Mouse (Mus musculus) MEL (cell line): Measurements from ENCODE around the gene Utp20. TPM values are rescaled to one million over a fixed set of nuclear protein-coding genes. Genes with fewer than 3 reads are reported as not detected.

Experiments used
- DNase-seq: peaks from one replicate; pipeline ENCODE4 v3.0.0; 2011; ENCODE audit warnings: low read depth, low spot score
- H3K27ac ChIP-seq: 2 replicates; pipeline ENCODE4 v1.5.1; 2012; ENCODE audit warnings: low read depth, mild to moderate bottlenecking, control low read depth, low read length, moderate library complexity; ENCODE audit not compliant: control insufficient read depth
- H3K27me3 ChIP-seq, 2 experiments: fragments of 150-350 bp in 1 of 2; sonication (generic) in 1 of 2; 2 replicates each; pipeline ENCODE4 v1.6.1; 2012; ENCODE audit warnings: low read length in 2 of 2, mild to moderate bottlenecking in 2 of 2, improper control_type of control experiment in 1 of 2, moderate library complexity in 1 of 2; ENCODE audit not compliant: insufficient read depth in 2 of 2, control insufficient read depth in 1 of 2
- H3K36me3 ChIP-seq, 2 experiments: 2 replicates each; pipeline ENCODE4 v1.6.1; 2012 to 2014; ENCODE audit warnings: low read length in 2 of 2, improper control_type of control experiment in 1 of 2, inconsistent platforms in 1 of 2, mild to moderate bottlenecking in 1 of 2; ENCODE audit not compliant: insufficient read depth in 2 of 2, control insufficient read depth in 1 of 2
- H3K4me1 ChIP-seq, 2 experiments: fragments of 150-350 bp in 1 of 2; sonication (generic) in 1 of 2; 2 replicates each; pipeline ENCODE4 v1.6.1; 2012; ENCODE audit warnings: low read length in 2 of 2, improper control_type of control experiment in 1 of 2, mild to moderate bottlenecking in 1 of 2; ENCODE audit not compliant: insufficient read depth in 2 of 2, control insufficient read depth in 1 of 2
- H3K4me3 ChIP-seq, 2 experiments: fragments of 150-350 bp in 1 of 2; sonication (generic) in 1 of 2; 2 replicates each; pipeline ENCODE4 v1.5.1; 2012; ENCODE audit warnings: low read depth in 2 of 2, low read length in 2 of 2, mild to moderate bottlenecking in 2 of 2, moderate library complexity in 2 of 2, control low read depth in 1 of 2, improper control_type of control experiment in 1 of 2; ENCODE audit not compliant: control insufficient read depth in 1 of 2, insufficient read depth in 1 of 2
- H3K79me2 ChIP-seq: 2 replicates; pipeline ENCODE4 v1.6.1; 2012; ENCODE audit warnings: mild to moderate bottlenecking, low read length, moderate library complexity; ENCODE audit not compliant: control insufficient read depth, poor library complexity, insufficient read depth
- H3K9ac ChIP-seq: 2 replicates; pipeline ENCODE4 v1.6.1; 2012; ENCODE audit warnings: low read depth, mild to moderate bottlenecking, control low read depth, low read length, moderate library complexity; ENCODE audit not compliant: control insufficient read depth, poor library complexity, severe bottlenecking
- H3K9me3 ChIP-seq: fragments of 150-350 bp; sonication (generic); replicated peaks from 2 replicates; pipeline ENCODE4 v1.6.1; 2012; ENCODE audit warnings: mild to moderate bottlenecking, low read length, improper control_type of control experiment, moderate library complexity; ENCODE audit not compliant: insufficient read depth
- BHLHE40 ChIP-seq: IDR thresholded peaks from 2 replicates; pipeline ENCODE4 v1.6.1; 2012; ENCODE audit warnings: low read depth, mild to moderate bottlenecking, inconsistent platforms, low read length, improper control_type of control experiment, borderline replicate concordance
- CHD1 ChIP-seq: IDR thresholded peaks from 2 replicates; pipeline ENCODE4 v1.6.1; 2012; ENCODE audit warnings: low read depth, mild to moderate bottlenecking, inconsistent platforms, low read length, improper control_type of control experiment
- CHD2 ChIP-seq: IDR thresholded peaks from 2 replicates; pipeline ENCODE4 v1.6.1; 2011; ENCODE audit warnings: low read length, improper control_type of control experiment
- CTCF ChIP-seq, 3 experiments: IDR thresholded peaks in 2 of 3; conservative IDR thresholded peaks in 1 of 3; 2 replicates each; pipeline ENCODE4 v1.5.1; 2011 to 2012; ENCODE audit warnings: low read length in 3 of 3, low read depth in 2 of 3, mild to moderate bottlenecking in 2 of 3, improper control_type of control experiment in 1 of 3, inconsistent platforms in 1 of 3, mixed read lengths in 1 of 3, moderate library complexity in 1 of 3; ENCODE audit not compliant: control insufficient read depth in 1 of 3, insufficient read depth in 1 of 3, poor library complexity in 1 of 3, severe bottlenecking in 1 of 3
- E2F4 ChIP-seq: IDR thresholded peaks from 2 replicates; pipeline ENCODE4 v1.6.1; 2011; ENCODE audit warnings: low read depth, low read length, improper control_type of control experiment, borderline replicate concordance
- EP300 ChIP-seq, 2 experiments: IDR thresholded peaks; 2 replicates each; pipeline ENCODE4 v1.6.1; 2011; ENCODE audit warnings: improper control_type of control experiment in 2 of 2, low read length in 2 of 2, low read depth in 1 of 2, mild to moderate bottlenecking in 1 of 2
- ETS1 ChIP-seq: IDR thresholded peaks from 2 replicates; pipeline ENCODE4 v1.6.1; 2012; ENCODE audit warnings: low read depth, mild to moderate bottlenecking, inconsistent platforms, low read length, improper control_type of control experiment, moderate library complexity
- GABPA ChIP-seq: IDR thresholded peaks from 2 replicates; pipeline ENCODE4 v1.6.1; 2012; ENCODE audit warnings: low read depth, mild to moderate bottlenecking, inconsistent platforms, low read length, improper control_type of control experiment, moderate library complexity
- GATA1 ChIP-seq: IDR thresholded peaks from 2 replicates; pipeline ENCODE4 v1.6.1; 2011; ENCODE audit warnings: low read depth, low read length, improper control_type of control experiment
- JUND ChIP-seq: IDR thresholded peaks from 2 replicates; pipeline ENCODE4 v1.6.1; 2011; ENCODE audit warnings: low read depth, mild to moderate bottlenecking, improper control_type of control experiment, low read length
- MAFK ChIP-seq: IDR thresholded peaks from 2 replicates; pipeline ENCODE4 v1.6.1; 2011; ENCODE audit warnings: low read depth, mild to moderate bottlenecking, low read length, improper control_type of control experiment, borderline replicate concordance
- MAX ChIP-seq: IDR thresholded peaks from 2 replicates; pipeline ENCODE4 v1.6.1; 2011; ENCODE audit warnings: low read length, improper control_type of control experiment
- MAZ ChIP-seq: IDR thresholded peaks from 2 replicates; pipeline ENCODE4 v1.6.1; 2012; ENCODE audit warnings: low read depth, mild to moderate bottlenecking, inconsistent platforms, low read length, improper control_type of control experiment
- MEF2A ChIP-seq: IDR thresholded peaks from 2 replicates; pipeline ENCODE4 v1.6.1; 2014; ENCODE audit warnings: low read depth, mild to moderate bottlenecking, inconsistent platforms, low read length, improper control_type of control experiment; ENCODE audit not compliant: poor library complexity, insufficient replicate concordance, severe bottlenecking; ENCODE audit errors: extremely low read depth
- MXI1 ChIP-seq: IDR thresholded peaks from 2 replicates; pipeline ENCODE4 v1.6.1; 2011; ENCODE audit warnings: mild to moderate bottlenecking, low read depth, low read length, improper control_type of control experiment
- MYB ChIP-seq: IDR thresholded peaks from 2 replicates; pipeline ENCODE4 v1.6.1; 2011; ENCODE audit warnings: mild to moderate bottlenecking, low read depth, low read length, improper control_type of control experiment
- MYC ChIP-seq: IDR thresholded peaks from 2 replicates; pipeline ENCODE4 v1.6.1; 2011; ENCODE audit warnings: low read depth, mild to moderate bottlenecking, low read length, improper control_type of control experiment, moderate library complexity
- NELFE ChIP-seq: IDR thresholded peaks from 2 replicates; pipeline ENCODE4 v1.6.1; 2011; ENCODE audit warnings: low read depth, low read length, improper control_type of control experiment
- NRF1 ChIP-seq: IDR thresholded peaks from 2 replicates; pipeline ENCODE4 v1.6.1; 2014; ENCODE audit warnings: low read depth, mild to moderate bottlenecking, inconsistent platforms, low read length, improper control_type of control experiment, moderate library complexity; ENCODE audit not compliant: poor library complexity, insufficient read depth, severe bottlenecking
- POLR2A ChIP-seq, 2 experiments: IDR thresholded peaks; 2 replicates each; pipeline ENCODE4 v1.6.1; 2011 to 2012; ENCODE audit warnings: low read length in 2 of 2, mild to moderate bottlenecking in 2 of 2, control low read depth in 1 of 2, improper control_type of control experiment in 1 of 2, low read depth in 1 of 2, moderate library complexity in 1 of 2; ENCODE audit not compliant: control insufficient read depth in 1 of 2, insufficient read depth in 1 of 2, poor library complexity in 1 of 2
- POLR2AphosphoS5 ChIP-seq: IDR thresholded peaks from 2 replicates; pipeline ENCODE4 v1.6.1; 2012; ENCODE audit warnings: low read depth, borderline replicate concordance, mild to moderate bottlenecking, inconsistent platforms, low read length, moderate library complexity, mixed read lengths
- RAD21 ChIP-seq: IDR thresholded peaks from 2 replicates; pipeline ENCODE4 v1.6.1; 2011; ENCODE audit warnings: mild to moderate bottlenecking, low read depth, low read length, improper control_type of control experiment
- RCOR1 ChIP-seq: IDR thresholded peaks from 2 replicates; pipeline ENCODE4 v1.6.1; 2012; ENCODE audit warnings: low read depth, mild to moderate bottlenecking, inconsistent platforms, low read length, improper control_type of control experiment
- SIN3A ChIP-seq: IDR thresholded peaks from 2 replicates; pipeline ENCODE4 v1.6.1; 2012; ENCODE audit warnings: low read length, improper control_type of control experiment, inconsistent platforms
- SMC3 ChIP-seq: IDR thresholded peaks from 2 replicates; pipeline ENCODE4 v1.6.1; 2011; ENCODE audit warnings: low read depth, low read length, improper control_type of control experiment
- TAL1 ChIP-seq: IDR thresholded peaks from 2 replicates; pipeline ENCODE4 v1.6.1; 2012; ENCODE audit warnings: mild to moderate bottlenecking, inconsistent platforms, low read length, moderate library complexity, mixed read lengths
- TBP ChIP-seq: IDR thresholded peaks from 2 replicates; pipeline ENCODE4 v1.8.0; 2011; ENCODE audit warnings: low read depth, low read length, improper control_type of control experiment
- TCF12 ChIP-seq: IDR thresholded peaks from 2 replicates; pipeline ENCODE4 v1.6.1; 2014; ENCODE audit warnings: low read depth, mild to moderate bottlenecking, inconsistent platforms, low read length, improper control_type of control experiment, moderate library complexity
- UBTF ChIP-seq: IDR thresholded peaks from 2 replicates; pipeline ENCODE4 v1.6.1; 2012; ENCODE audit warnings: low read depth, mild to moderate bottlenecking, inconsistent platforms, low read length, improper control_type of control experiment, moderate library complexity, borderline replicate concordance; ENCODE audit not compliant: insufficient read depth
- USF1 ChIP-seq: IDR thresholded peaks from 2 replicates; pipeline ENCODE4 v1.6.1; 2014; ENCODE audit warnings: low read depth, mild to moderate bottlenecking, inconsistent platforms, low read length, improper control_type of control experiment, moderate library complexity
- USF2 ChIP-seq, 2 experiments: IDR thresholded peaks; 2 replicates each; pipeline ENCODE4 v1.6.1; 2011 to 2012; ENCODE audit warnings: improper control_type of control experiment in 2 of 2, low read length in 2 of 2, borderline replicate concordance in 1 of 2, inconsistent platforms in 1 of 2, low read depth in 1 of 2, mild to moderate bottlenecking in 1 of 2; ENCODE audit not compliant: insufficient read depth in 1 of 2
- ZC3H11A ChIP-seq: IDR thresholded peaks from 2 replicates; pipeline ENCODE4 v1.6.1; 2012; ENCODE audit warnings: low read depth, mild to moderate bottlenecking, inconsistent platforms, low read length, improper control_type of control experiment
- ZKSCAN1 ChIP-seq: IDR thresholded peaks from 2 replicates; pipeline ENCODE4 v1.6.1; 2012; ENCODE audit warnings: low read depth, mild to moderate bottlenecking, inconsistent platforms, low read length, improper control_type of control experiment, moderate library complexity
- ZMIZ1 ChIP-seq: IDR thresholded peaks from 2 replicates; pipeline ENCODE4 v1.6.1; 2012; ENCODE audit warnings: low read depth, mild to moderate bottlenecking, inconsistent platforms, low read length, improper control_type of control experiment, moderate library complexity
- ZNF384 ChIP-seq: IDR thresholded peaks from 2 replicates; pipeline ENCODE4 v1.6.1; 2012; ENCODE audit warnings: low read depth, mild to moderate bottlenecking, inconsistent platforms, low read length, improper control_type of control experiment
- polyA plus RNA-seq, 2 experiments: library from polyadenylated mRNA; stranded (reverse) in 1 of 2; unstranded in 1 of 2; fragments of >175 nt in 1 of 2; fragments of >200 nt in 1 of 2; gene quantifications; 2 replicates each; pipeline versions ENCODE4 v1.2.1 to v1.2.4; 2012; ENCODE audit warnings: low replicate concordance in 2 of 2, low read depth in 1 of 2; ENCODE audit not compliant: insufficient read length in 2 of 2, insufficient read depth in 1 of 2, missing spikeins in 1 of 2
- total RNA-seq: library from RNA; depleted of rRNA; stranded (reverse); fragments of 300-350 nt; gene quantifications from 2 replicates; pipeline ENCODE4 v1.2.3, GENCODE M21; 2012; rRNA removed

The Utp20 gene
- total RNA-seq (60.6 and 62.8 TPM in 2 replicates), polyA plus RNA-seq (100 to 1,000 TPM in 1 of 2 experiments, 10 to 100 TPM in 1; 56.5 to 138 TPM)

- Histone ChIP-seq H3K27ac (peak within 1 kb of the TSS; percentile 61), H3K36me3 (peaks cover 2 to 13% of the 10 kb centered on the region in 2 experiments; a peak in 3 of 4 replicates), H3K4me3 (peak within 1 kb of the TSS; percentile 64 to 94), H3K9ac (peak within 1 kb of the TSS; percentile 89), H3K9me3 (no peaks in the 10 kb centered on the region), H3K4me1 (peaks cover 0 to 7% of the 10 kb centered on the region in 2 experiments; a peak in 2 of 4 replicates), H3K79me2 (peaks cover 9% of the 10 kb centered on the region), H3K27me3 (no peaks in the 10 kb centered on the region)
- DNase-seq = peak; percentile 94
- TF ChIP-seq MAFK (no peak), ETS1 (no peak), ZKSCAN1 (no peak), MAX (peak; percentile 99), CHD1 (no peak), BHLHE40 (peak; percentile 58; the same call in 1 of the 2 replicates), GABPA (no peak), E2F4 (peak; percentile 47; the same call in 1 of the 2 replicates), TAL1 (no peak), GATA1 (no peak), USF2 (IDR thresholded peaks at IDR 0.05; ENCODE audit: borderline replicate concordance in 1 of 2, insufficient read depth in 1 of 2, low read depth in 1 of 2, low read length in 2 of 2) (peak in 1 of 2 experiments; percentile 84; a peak in 3 of 4 replicates), SIN3A (peak; percentile 100), POLR2A (IDR thresholded peaks at IDR 0.05; ENCODE audit: control insufficient read depth in 1 of 2, insufficient read depth in 1 of 2, low read depth in 1 of 2, low read length in 2 of 2, poor library complexity in 1 of 2) (peak; percentile 76 to 84; a peak in 3 of 4 replicates), MXI1 (peak; percentile 100), ZMIZ1 (no peak; the same call in 1 of the 2 replicates), ZC3H11A (no peak), RAD21 (no peak), TCF12 (peak; percentile 69), JUND (no peak), POLR2AphosphoS5 (no peak), SMC3 (no peak), MEF2A (no peak), USF1 (peak; percentile 98), MYB (no peak), MYC (peak; percentile 98), NRF1 (peak; percentile 82), UBTF (no peak), TBP (peak; percentile 91), RCOR1 (no peak), MAZ (no peak), CTCF (IDR thresholded peaks at IDR 0.05 in 2 of 3, conservative IDR thresholded peaks at IDR 0.05 in 1 of 3; ENCODE audit: control insufficient read depth in 1 of 3, insufficient read depth in 1 of 3, low read depth in 2 of 3, low read length in 3 of 3, poor library complexity in 1 of 3, severe bottlenecking in 1 of 3) (no peak), NELFE (peak; percentile 59), EP300 (IDR thresholded peaks at IDR 0.05; ENCODE audit: low read depth in 1 of 2, low read length in 2 of 2) (no peak), CHD2 (no peak), ZNF384 (no peak)
Observed at GRCm38 (mm10) chr10:88826188-88826946, at the start of gene Utp20. Gene Utp20 (minus strand): TSS chr10:88826804.
